Mouse (Mus musculus) naive thymus-derived CD4-positive, alpha-beta T cell, adult 2 months (primary cell): Measurements from ENCODE around the gene Gm21541.
"Not testable (repeated sequence)": the region's sequence is repeated elsewhere in the genome, so short reads cannot be mapped to it uniquely, and the experiment has no call there.

Source experiments
- DNase-seq: peaks from one replicate; pipeline ENCODE4 v3.0.0-alpha.2; 2011; ENCODE audit warnings: low read depth

Gm21541 gene

GRCm38 (mm10) chr4:41903310-41903709, at the start of gene Gm21541:
Gm21541 (plus strand) TSS chr4:41903610.
- not testable (repeated sequence) for DNase-seq

- DNase-seq, result not testable (repeated sequence)
These were observed 37.9 kb downstream of the Gm21541 start, which contains the start of gene Gm20878 for GRCm38 (mm10) chr4:41941272-41941671. Gm20878 (plus strand) TSS chr4:41941572.
